Mouse (Mus musculus): ENCODE results near the gene Lrig1.

GRCm38 (mm10) chr6:94594711-94595110 lies 105.2 kb downstream of the Lrig1 start:
- TF ChIP-seq CTCF (conservative IDR thresholded peaks at IDR 0.05; ENCODE audit: insufficient read depth, insufficient read length, low read depth, low read length) = no peak
- TF ChIP-seq POLR2A (IDR thresholded peaks at IDR 0.05; ENCODE audit: low read depth, low read length) = no peak

Measured in kidney, adult 2 months (tissue).